Mouse (Mus musculus) adrenal gland, postnatal 10 days (tissue): Measurements from ENCODE around the gene Rhobtb1. TPM values are rescaled to one million over a fixed set of nuclear protein-coding genes. Genes with fewer than 3 reads are reported as not detected.

ENCODE experiments used
- DNase-seq: peaks from one replicate; pipeline ENCODE4 v3.0.0; 2021; ENCODE audit warnings: mixed read lengths
- total RNA-seq, 2 experiments: library from RNA; stranded (reverse); gene quantifications; 2 replicates each; pipeline ENCODE4 v1.2.3; 2021

Rhobtb1 gene
- total RNA-seq, 2 experiments from 2014 or later: 22.3 to 25.6 TPM

GRCm38 (mm10) chr10:69247311-69248033, 96.2 kb downstream of the Rhobtb1 start:
- no peak for DNase-seq

GRCm38 (mm10) chr10:69248261-69249160, 97.3 kb downstream of the Rhobtb1 start:
- DNase-seq: no peak

- no peak for DNase-seq
Observed at GRCm38 (mm10) chr10:69251254-69251653, 100.0 kb downstream of the Rhobtb1 start.

GRCm38 (mm10) chr10:69252112-69253074, 101.2 kb downstream of the Rhobtb1 start:
- DNase-seq: no peak

GRCm38 (mm10) chr10:69253075-69253685, 101.9 kb downstream of the Rhobtb1 start:
- DNase-seq: no peak

- no peak for DNase-seq
Observed at GRCm38 (mm10) chr10:69253686-69254080, 102.4 kb downstream of the Rhobtb1 start.

- DNase-seq: peak; percentile 64
Observed at GRCm38 (mm10) chr10:69254390-69254847, 103.2 kb downstream of the Rhobtb1 start.

GRCm38 (mm10) chr10:69255594-69255993, 104.4 kb downstream of the Rhobtb1 start:
- DNase-seq: no peak

GRCm38 (mm10) chr10:69257592-69258133, 106.4 kb downstream of the Rhobtb1 start:
- DNase-seq: no peak

- DNase-seq: no peak
Observed at GRCm38 (mm10) chr10:69258588-69258987, 107.4 kb downstream of the Rhobtb1 start.

- DNase-seq: no peak
Observed at GRCm38 (mm10) chr10:69259161-69259560, 107.9 kb downstream of the Rhobtb1 start.

GRCm38 (mm10) chr10:69259929-69260328, 108.7 kb downstream of the Rhobtb1 start:
- DNase-seq: no peak

GRCm38 (mm10) chr10:69262918-69263822, 111.9 kb downstream of the Rhobtb1 start:
- no peak for DNase-seq

GRCm38 (mm10) chr10:69263906-69264305, 112.7 kb downstream of the Rhobtb1 start:
- DNase-seq: no peak

- DNase-seq: no peak
Observed at GRCm38 (mm10) chr10:69265421-69265820, 114.2 kb downstream of the Rhobtb1 start.

- no peak for DNase-seq
Observed at GRCm38 (mm10) chr10:69268061-69268643, 116.9 kb downstream of the Rhobtb1 start.

GRCm38 (mm10) chr10:69271436-69271835, 120.2 kb downstream of the Rhobtb1 start:
- DNase-seq: no peak

GRCm38 (mm10) chr10:69274275-69274674, 123.0 kb downstream of the Rhobtb1 start:
- DNase-seq: no peak

- DNase-seq: no peak
Observed at GRCm38 (mm10) chr10:69274705-69275104, 123.5 kb downstream of the Rhobtb1 start.
